Mouse (Mus musculus): Measurements from ENCODE around the gene Card9. TPM values are rescaled to one million over a fixed set of nuclear protein-coding genes. Genes with fewer than 3 reads are reported as not detected.

The Card9 gene
- polyA plus RNA-seq, 1 experiment from 2014 or later: 0.51 TPM

DNA sequence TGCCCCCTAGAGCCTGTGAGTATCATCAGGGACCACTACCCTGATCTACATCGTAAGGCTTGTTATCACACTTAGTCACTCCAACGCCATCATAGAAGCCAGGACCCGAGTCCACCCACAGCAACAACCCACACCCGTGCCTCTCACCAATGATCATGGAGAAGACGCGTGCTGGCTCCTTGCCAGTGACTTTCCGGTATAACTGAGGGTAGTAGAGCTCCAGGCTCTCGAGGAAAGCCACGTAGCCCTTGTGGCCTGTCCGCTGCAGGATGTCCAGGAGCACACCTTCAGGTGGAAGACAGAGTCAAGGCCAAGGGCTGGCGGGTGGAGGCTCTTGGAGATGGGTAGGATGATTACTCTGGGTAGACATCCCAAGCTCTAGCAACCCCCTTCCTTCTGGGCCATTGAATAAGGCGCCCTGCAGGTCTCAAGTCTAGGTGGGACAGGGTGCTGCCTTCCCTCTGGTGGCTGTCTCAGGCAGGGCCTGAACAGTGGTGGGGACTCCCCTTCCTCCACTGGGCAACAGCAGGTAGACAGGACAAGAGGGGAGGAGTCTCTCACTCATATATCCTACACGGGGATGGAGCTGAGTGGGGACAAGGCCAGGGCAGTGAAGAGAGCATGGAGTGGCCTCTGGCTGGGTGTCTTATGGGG lies 1.9 kb downstream of the Card9 start:
- H3K36me3 ChIP-seq (ENCODE audit: control insufficient read depth, insufficient read depth, low read length): peaks cover 6% of the 10 kb centered on the region; the same call in 1 of the 2 replicates
- no peaks in the 10 kb centered on the region for H3K27me3 ChIP-seq (ENCODE audit: control insufficient read depth, insufficient read depth, low read length)
- WGBS: 86% methylated on average over 13 of the region's 13 CpGs
- H3K4me1 ChIP-seq (ENCODE audit: control insufficient read depth, insufficient read depth, low read length): no peaks in the 10 kb centered on the region
- no peak overlapping the region for H3K4me3 ChIP-seq (ENCODE audit: low read depth, low read length)
- no peak for ATAC-seq (ENCODE audit: insufficient number of reproducible peaks, insufficient read depth, low FRiP score, low read depth)
- no peak overlapping the region for H3K4me2 ChIP-seq (replicated peaks; ENCODE audit: low read depth, low read length)
- no peaks in the 10 kb centered on the region for H3K9me3 ChIP-seq (ENCODE audit: control insufficient read depth, low read depth, low read length)
- no peak overlapping the region for H3K27ac ChIP-seq (ENCODE audit: low read length)
- H3K9ac ChIP-seq (replicated peaks; ENCODE audit: low read depth, low read length): no peak overlapping the region

DNA sequence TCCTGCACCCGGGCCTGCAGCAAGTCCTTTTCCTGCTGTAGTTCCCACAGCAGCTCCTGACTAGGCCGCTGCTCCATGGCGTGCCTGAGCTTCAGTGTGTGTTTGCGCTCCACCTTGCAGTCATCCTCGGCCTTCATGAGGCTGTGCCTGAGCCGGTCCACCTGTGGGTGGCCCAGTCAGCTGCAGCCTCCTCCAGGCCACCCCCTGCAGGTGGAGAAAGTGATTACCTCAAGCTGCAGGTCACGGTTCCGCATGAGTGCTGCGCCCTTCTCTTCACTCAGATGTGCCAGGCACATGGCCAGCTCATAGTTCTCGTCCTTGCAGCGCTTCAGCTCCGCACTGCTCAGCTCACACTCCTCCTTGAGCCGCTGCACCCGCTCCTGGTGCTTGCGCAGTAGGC lies 3.2 kb downstream of the Card9 start:
- WGBS: 48% methylated on average over 15 of the region's 15 CpGs
- 0 out of 2 replicates have a peak, but pooled peaks have one; percentile 29 for ATAC-seq (ENCODE audit: insufficient number of reproducible peaks, insufficient read depth, low FRiP score, low read depth)
- H3K36me3 ChIP-seq (ENCODE audit: control insufficient read depth, insufficient read depth, low read length): no peaks in the 10 kb centered on the region
- H3K27me3 ChIP-seq (ENCODE audit: control insufficient read depth, insufficient read depth, low read length): no peaks in the 10 kb centered on the region
- H3K4me2 ChIP-seq (replicated peaks; ENCODE audit: low read depth, low read length): no peak overlapping the region
- H3K4me1 ChIP-seq (ENCODE audit: control insufficient read depth, insufficient read depth, low read length): peaks cover 4% of the 10 kb centered on the region; the same call in 1 of the 2 replicates
- no peak overlapping the region for H3K9ac ChIP-seq (replicated peaks; ENCODE audit: low read depth, low read length)
- no peaks in the 10 kb centered on the region for H3K9me3 ChIP-seq (ENCODE audit: control insufficient read depth, low read depth, low read length)
- no peak overlapping the region for H3K4me3 ChIP-seq (ENCODE audit: low read depth, low read length)
- H3K27ac ChIP-seq (ENCODE audit: low read length): no peak overlapping the region

DNA sequence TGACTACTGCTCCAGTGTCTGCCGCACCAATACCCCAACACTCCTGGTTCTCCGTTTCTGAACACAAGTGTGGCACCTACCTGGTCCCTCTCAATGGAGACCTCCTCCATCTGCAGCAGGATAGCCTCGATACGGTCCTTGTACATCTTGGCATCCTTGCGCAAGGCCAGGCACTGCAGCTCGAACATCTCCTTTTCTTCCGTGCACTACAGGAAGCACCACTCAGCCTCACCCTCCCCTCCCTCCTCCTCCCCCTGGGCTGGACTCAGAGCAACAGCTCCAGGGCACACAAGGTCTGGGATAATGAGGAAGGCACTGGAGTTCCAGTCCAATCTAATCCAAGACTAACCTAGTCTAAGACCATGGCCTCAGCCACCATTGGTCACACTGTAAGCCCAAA lies 4.0 kb downstream of the Card9 start:
- no peaks in the 10 kb centered on the region for H3K36me3 ChIP-seq (ENCODE audit: control insufficient read depth, insufficient read depth, low read length)
- ATAC-seq (ENCODE audit: insufficient number of reproducible peaks, insufficient read depth, low FRiP score, low read depth): no peak
- WGBS: 79% methylated on average over 7 of the region's 7 CpGs
- no peak overlapping the region for H3K27ac ChIP-seq (ENCODE audit: low read length)
- H3K4me2 ChIP-seq (replicated peaks; ENCODE audit: low read depth, low read length): no peak overlapping the region
- H3K9ac ChIP-seq (replicated peaks; ENCODE audit: low read depth, low read length): no peak overlapping the region
- no peaks in the 10 kb centered on the region for H3K9me3 ChIP-seq (ENCODE audit: control insufficient read depth, low read depth, low read length)
- peaks cover 5% of the 10 kb centered on the region; the same call in 1 of the 2 replicates for H3K4me1 ChIP-seq (ENCODE audit: control insufficient read depth, insufficient read depth, low read length)
- H3K4me3 ChIP-seq (ENCODE audit: low read depth, low read length): no peak overlapping the region
- no peaks in the 10 kb centered on the region for H3K27me3 ChIP-seq (ENCODE audit: control insufficient read depth, insufficient read depth, low read length)

DNA sequence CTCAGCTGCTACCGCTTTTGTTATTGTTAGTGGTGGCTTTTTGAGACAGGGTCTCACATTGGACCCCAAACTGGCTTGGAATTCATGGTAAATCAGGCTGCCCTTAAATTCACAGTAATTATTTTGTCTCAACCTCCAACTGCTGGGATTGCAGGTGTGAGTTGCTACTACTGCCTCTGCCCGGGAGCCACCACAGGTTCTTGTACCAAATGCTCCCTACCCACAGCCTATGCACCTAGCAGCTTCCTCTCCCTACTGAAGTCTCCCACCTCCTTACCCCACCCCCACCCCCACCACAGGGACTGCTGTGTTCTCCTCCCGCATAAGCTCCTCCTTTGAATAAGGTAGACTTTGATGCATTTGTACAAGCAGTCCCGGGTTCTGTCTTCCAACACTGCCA lies 4.5 kb downstream of the Card9 start:
- H3K9ac ChIP-seq (replicated peaks; ENCODE audit: low read depth, low read length): no peak overlapping the region
- H3K36me3 ChIP-seq (ENCODE audit: control insufficient read depth, insufficient read depth, low read length): no peaks in the 10 kb centered on the region
- H3K4me2 ChIP-seq (replicated peaks; ENCODE audit: low read depth, low read length): no peak overlapping the region
- H3K9me3 ChIP-seq (ENCODE audit: control insufficient read depth, low read depth, low read length): no peaks in the 10 kb centered on the region
- H3K4me1 ChIP-seq (ENCODE audit: control insufficient read depth, insufficient read depth, low read length): peaks cover 7% of the 10 kb centered on the region; the same call in 1 of the 2 replicates
- no peak overlapping the region for H3K4me3 ChIP-seq (ENCODE audit: low read depth, low read length)
- no peak overlapping the region for H3K27ac ChIP-seq (ENCODE audit: low read length)
- ATAC-seq (ENCODE audit: insufficient number of reproducible peaks, insufficient read depth, low FRiP score, low read depth): no peak
- 81% methylated on average over 4 of the region's 4 CpGs for WGBS
- no peaks in the 10 kb centered on the region for H3K27me3 ChIP-seq (ENCODE audit: control insufficient read depth, insufficient read depth, low read length)

DNA sequence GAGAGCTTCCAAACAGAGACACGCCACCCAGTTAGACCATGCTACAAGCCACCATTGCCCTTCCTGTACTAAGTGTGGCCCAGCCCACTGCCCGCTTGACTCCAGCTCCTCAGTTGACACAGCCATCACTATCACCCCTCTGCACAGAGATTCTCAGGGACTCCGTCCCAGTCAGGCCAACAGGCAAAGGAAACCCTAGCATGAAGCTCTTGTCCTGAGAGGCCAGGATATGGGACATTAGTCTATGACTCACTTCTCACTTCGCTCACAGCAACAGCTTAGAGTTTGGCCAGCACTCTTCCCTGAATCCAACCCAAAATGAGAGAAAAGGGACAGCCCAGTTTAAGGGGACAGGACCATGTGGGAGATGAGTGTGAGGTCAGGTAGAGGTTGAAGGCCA lies 6.3 kb downstream of the Card9 start:
- no peaks in the 10 kb centered on the region for H3K27me3 ChIP-seq (ENCODE audit: control insufficient read depth, insufficient read depth, low read length)
- H3K9ac ChIP-seq (replicated peaks; ENCODE audit: low read depth, low read length): no peak overlapping the region
- no peak for ATAC-seq (ENCODE audit: insufficient number of reproducible peaks, insufficient read depth, low FRiP score, low read depth)
- no peaks in the 10 kb centered on the region for H3K36me3 ChIP-seq (ENCODE audit: control insufficient read depth, insufficient read depth, low read length)
- 86% methylated on average over 4 of the region's 4 CpGs for WGBS
- H3K27ac ChIP-seq (ENCODE audit: low read length): no peak overlapping the region
- H3K4me2 ChIP-seq (replicated peaks; ENCODE audit: low read depth, low read length): no peak overlapping the region
- peaks cover 16% of the 10 kb centered on the region; the same call in 1 of the 2 replicates for H3K4me1 ChIP-seq (ENCODE audit: control insufficient read depth, insufficient read depth, low read length)
- H3K4me3 ChIP-seq (ENCODE audit: low read depth, low read length): no peak overlapping the region
- H3K9me3 ChIP-seq (ENCODE audit: control insufficient read depth, low read depth, low read length): no peaks in the 10 kb centered on the region

DNA sequence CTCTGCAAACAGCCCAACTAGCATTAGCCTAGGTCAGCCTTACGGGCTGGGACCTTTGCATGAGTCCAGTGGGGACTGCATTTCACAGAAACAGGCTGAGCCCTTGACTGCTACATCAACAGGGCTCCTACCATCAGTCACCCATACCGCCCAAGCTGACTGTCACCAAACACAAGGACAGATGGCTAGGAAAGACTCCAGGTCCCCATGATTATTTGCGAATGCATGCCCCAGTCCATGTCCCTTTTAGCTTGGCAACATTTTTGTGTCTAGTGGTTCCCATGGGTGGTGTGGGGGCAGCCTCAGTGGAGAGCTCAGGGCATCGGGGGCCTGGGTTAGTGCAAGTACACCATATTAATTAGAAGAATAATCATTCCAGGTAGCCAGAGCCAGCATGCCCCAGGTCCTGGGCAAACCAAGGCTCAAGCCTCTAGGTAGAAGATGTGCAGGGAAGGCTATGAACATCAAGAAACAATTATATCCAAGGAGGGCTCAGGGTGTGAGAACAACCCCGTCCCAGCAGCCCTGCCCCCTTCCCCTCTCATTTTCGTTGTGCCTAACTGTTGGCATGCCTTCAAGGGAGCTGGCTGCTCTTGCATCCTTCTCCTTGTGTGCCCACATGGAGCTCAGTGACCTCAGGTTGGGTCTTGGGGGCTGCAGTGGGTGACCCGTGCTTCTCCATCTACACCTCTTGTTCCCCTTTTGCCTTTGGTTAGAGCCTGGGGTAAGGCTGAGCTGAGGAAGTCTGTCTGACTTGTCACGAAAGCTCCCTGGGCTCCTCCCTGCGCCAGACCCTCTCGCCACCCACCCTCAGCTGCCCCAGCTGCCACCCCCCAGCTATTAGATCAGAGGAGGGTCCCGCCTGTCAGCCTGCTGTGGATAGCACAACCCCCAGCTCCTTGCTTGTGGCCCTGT lies 7.4 kb downstream of the Card9 start:
- no peak overlapping the region for H3K9ac ChIP-seq (replicated peaks; ENCODE audit: low read depth, low read length)

DNA sequence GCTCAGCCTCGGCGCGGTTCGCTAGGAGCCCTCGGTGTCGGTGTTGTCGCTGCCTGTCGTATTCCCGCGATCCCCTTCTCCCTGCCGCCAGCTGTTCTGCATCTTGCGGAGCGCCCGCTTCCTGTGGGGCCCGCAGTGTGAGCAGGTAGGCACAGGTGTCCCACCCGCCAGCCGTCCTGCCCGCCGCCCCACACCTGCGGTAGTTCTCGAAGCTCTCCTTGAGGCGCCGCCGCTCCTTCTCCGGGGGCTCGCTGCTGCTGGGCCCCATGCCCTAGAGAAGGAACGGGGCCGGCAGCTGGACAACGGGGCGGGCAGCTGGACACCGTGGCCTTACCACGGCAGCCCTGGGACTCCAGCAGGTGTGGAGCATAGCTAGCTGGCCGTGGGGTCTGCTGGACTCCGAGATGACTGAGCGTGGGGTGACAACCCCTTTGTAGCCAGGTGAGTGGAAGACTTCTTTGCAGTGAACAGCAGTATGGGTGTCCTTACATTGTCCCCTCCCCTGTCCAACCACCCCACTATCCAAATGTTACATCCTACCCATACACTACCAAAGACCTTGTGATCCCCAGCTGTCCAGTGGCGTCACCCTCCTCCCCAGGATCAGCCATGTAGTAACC lies 8.3 kb downstream of the Card9 start:
- peaks cover 21% of the 10 kb centered on the region; the same call in 1 of the 2 replicates for H3K4me1 ChIP-seq (ENCODE audit: control insufficient read depth, insufficient read depth, low read length)
- H3K4me3 ChIP-seq (ENCODE audit: low read depth, low read length): peak overlapping the region; percentile 60
- no peaks in the 10 kb centered on the region for H3K9me3 ChIP-seq (ENCODE audit: control insufficient read depth, low read depth, low read length)
- peaks cover 14% of the 10 kb centered on the region for H3K36me3 ChIP-seq (ENCODE audit: control insufficient read depth, insufficient read depth, low read length)
- H3K27ac ChIP-seq (ENCODE audit: low read length): peak overlapping the region; percentile 44; the same call in 1 of the 2 replicates
- H3K9ac ChIP-seq (replicated peaks; ENCODE audit: low read depth, low read length): peak overlapping the region; percentile 79
- WGBS: 2% methylated on average over 36 of the region's 36 CpGs
- peak overlapping the region; percentile 96 for H3K4me2 ChIP-seq (replicated peaks; ENCODE audit: low read depth, low read length)
- H3K27me3 ChIP-seq (ENCODE audit: control insufficient read depth, insufficient read depth, low read length): no peaks in the 10 kb centered on the region
- peak; percentile 8; the same call in 1 of the 2 replicates for ATAC-seq (ENCODE audit: insufficient number of reproducible peaks, insufficient read depth, low FRiP score, low read depth)

More for the DNA sequence above, 7.4 kb downstream of the Card9 start:
- Histone ChIP-seq H3K36me3 (ENCODE audit: control insufficient read depth, insufficient read depth, low read length) (peaks cover 5% of the 10 kb centered on the region), H3K4me3 (ENCODE audit: low read depth, low read length) (peak overlapping the region; percentile 60; the same call in 1 of the 2 replicates), H3K27me3 (ENCODE audit: control insufficient read depth, insufficient read depth, low read length) (no peaks in the 10 kb centered on the region), H3K4me2 (replicated peaks; ENCODE audit: low read depth, low read length) (peak overlapping the region; percentile 96), H3K4me1 (ENCODE audit: control insufficient read depth, insufficient read depth, low read length) (peaks cover 20% of the 10 kb centered on the region; the same call in 1 of the 2 replicates), H3K27ac (ENCODE audit: low read length) (no peak overlapping the region), H3K9me3 (ENCODE audit: control insufficient read depth, low read depth, low read length) (no peaks in the 10 kb centered on the region)
- WGBS: 81% methylated on average over 11 of the region's 11 CpGs
- no peak for ATAC-seq (ENCODE audit: insufficient number of reproducible peaks, insufficient read depth, low FRiP score, low read depth)

All from stomach, embryonic 14.5 days (tissue).